Mouse (Mus musculus) heart, adult 18-20 months (tissue): ENCODE data around the gene Ypel2. TPM values are rescaled to one million over a fixed set of nuclear protein-coding genes. Genes with fewer than 3 reads are reported as not detected.

Experiments used
- DNase-seq, 2 experiments: peaks; one replicate each; pipeline ENCODE4 v3.0.0; 2021 to 2022; ENCODE audit warnings: mixed read lengths in 1 of 2
- total RNA-seq, 2 experiments: library from RNA; stranded (reverse); gene quantifications; 2 replicates each; pipeline ENCODE4 v1.2.3; 2021

The Ypel2 gene
- total RNA-seq, 2 experiments from 2014 or later = 21.4 to 25.5 TPM

DNA sequence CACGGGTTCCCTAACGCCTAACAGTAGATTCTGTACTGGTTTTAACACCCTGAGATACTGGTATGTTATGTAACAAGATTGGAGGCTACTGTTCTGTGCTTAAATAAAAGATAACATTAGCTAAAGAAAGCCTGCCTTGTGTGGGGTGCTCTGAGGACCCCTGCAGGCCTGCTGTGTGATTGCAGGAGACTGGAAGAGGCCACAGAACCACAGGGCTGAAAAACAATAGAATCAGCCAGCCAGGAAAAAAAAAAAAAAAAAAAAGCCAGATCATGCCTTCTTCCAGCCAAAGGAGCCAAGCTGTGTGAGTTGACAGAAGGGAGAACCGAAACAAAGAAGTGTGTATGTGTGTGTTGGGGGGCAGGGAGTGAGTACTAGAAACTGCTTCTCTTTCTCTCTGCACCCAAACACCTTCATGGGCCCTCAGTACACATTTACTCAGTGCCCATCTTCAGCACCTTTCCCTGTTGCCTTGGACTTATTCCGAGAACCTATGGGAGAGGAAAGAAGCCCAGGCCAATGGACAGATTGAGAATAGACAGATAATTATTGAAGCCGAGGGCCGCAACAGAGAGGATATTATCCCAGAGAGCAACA, 2.2 kb upstream of the Ypel2 start:
- DNase-seq = peak; percentile 74 to 82

DNA sequence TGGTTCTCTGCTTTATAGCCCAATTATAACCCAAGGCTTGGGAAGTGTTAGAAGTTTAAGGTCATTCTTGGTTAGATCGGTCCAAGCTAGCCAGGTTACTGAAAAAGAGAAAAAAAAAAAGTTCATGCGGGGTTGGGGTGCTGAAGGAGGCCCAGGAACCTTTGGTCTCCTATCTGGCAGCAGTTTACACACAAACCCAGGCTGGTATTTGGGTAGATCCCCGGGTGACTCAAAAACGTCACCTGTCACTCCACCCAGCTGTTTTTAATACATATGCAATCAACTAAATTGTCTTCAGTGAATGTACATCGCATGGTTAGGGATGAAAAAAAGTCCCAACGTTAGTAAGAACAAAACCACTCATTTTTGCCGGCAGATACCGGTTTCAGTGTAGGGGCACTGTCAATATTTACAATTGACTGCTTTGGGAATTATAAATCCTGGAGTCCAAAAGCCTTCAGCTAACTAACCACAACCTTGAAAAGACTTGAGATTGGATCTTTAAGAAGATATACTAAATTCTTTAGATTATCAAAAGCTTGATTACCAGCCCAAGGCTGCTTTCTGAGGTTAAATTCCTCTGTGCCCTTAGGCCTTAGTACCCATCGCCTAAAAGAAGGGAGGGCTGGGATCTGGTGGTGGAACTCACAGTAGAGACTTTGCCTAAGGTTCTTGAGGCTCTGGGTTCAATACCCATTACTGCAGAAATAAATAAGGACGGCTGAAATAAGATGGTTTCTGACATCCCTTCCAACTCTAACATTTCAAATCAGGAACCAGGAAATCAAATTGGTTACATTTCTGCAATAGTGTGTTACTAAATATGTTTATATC, 1.5 kb upstream of the Ypel2 start:
- DNase-seq = no peak

- DNase-seq = no peak
Measured at GRCm38 (mm10) chr11:86994330-86994729, 823 bp upstream of the Ypel2 start.

DNA sequence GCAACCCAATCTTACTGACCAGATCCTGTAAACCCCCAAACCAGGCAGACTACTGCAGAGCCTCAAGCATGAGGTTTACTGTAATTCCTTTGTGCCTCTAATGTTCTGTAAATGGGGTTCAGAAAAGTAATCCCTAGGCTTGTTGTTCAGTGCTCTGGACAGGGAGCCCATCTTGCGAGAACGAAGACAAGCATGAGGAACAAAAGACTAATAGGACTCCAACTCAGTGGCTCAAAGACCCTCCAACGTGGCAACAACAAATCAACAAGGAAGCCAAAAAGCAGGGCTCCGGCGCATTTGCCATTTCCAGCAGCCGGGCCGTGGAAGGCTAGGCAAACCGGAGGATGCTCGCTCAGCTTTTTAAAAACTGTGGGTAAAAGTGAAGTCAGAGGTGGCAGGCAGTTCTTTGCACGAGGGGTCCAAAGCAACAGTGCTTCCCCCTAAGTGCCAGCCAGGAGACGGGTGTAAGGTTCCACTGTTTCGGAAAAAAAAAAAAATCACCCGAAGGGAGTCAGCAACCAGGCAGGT, 982 bp downstream of the Ypel2 start:
- DNase-seq = peak in 1 of 2 experiments; percentile 59

DNA sequence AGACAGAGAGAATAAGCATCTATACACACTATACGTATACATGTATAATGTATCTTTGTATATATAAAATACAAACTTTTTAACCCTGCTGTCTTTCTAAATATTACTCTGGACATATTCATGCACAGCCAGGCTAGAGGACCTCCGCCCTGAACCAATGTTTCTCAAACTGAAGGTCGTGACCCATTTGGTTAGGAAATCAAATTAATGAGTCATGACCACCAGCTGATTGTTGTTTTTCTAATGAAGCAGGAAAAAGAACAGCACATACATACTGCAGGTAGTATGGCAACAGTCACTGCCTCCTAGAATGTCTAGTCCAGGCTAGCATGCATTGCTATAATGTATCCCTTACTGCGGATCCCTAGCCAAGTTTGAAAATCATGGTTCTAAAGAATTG, 2.3 kb downstream of the Ypel2 start:
- DNase-seq = no peak

DNA sequence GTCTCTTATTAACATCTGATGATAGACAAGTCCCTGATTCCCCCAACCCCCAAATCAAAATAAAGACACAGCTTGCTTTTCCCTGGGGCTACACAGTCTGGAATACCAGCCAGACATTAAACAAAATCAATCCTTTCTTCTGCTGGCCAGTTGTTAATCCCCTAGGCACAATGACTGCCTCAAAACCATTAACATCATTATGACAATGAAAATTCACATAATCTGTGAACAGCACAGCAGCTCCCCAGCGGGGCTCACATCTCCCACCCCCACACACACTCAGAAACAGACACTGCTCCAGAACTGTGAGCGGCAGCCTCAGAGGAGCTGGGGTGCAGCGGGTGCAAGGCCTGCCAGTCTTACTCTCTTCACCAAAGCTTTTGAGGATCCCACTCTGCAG, 3.2 kb downstream of the Ypel2 start:
- DNase-seq = no peak

- DNase-seq = no peak
Measured at GRCm38 (mm10) chr11:86984990-86985389, 8.5 kb downstream of the Ypel2 start.

DNA sequence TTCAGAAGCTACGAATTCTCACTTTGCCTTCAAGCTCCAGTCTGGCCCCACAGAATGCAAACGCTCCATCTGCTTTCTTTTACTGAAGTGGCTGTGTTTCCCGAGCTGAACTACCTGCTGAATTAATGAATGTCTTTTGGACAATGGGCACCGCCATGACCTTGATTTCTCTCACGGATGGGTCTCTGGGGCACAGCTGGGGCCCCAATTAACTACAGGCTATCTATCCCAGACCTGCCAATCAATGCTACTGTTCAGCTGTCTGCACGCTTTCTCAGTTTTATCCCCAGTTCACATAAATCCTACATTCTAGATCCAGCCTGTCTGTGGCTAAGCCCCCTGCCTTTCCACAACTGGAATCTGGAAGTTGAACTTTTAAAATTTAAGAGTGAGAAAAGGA, 10.5 kb downstream of the Ypel2 start:
- DNase-seq = no peak

DNA sequence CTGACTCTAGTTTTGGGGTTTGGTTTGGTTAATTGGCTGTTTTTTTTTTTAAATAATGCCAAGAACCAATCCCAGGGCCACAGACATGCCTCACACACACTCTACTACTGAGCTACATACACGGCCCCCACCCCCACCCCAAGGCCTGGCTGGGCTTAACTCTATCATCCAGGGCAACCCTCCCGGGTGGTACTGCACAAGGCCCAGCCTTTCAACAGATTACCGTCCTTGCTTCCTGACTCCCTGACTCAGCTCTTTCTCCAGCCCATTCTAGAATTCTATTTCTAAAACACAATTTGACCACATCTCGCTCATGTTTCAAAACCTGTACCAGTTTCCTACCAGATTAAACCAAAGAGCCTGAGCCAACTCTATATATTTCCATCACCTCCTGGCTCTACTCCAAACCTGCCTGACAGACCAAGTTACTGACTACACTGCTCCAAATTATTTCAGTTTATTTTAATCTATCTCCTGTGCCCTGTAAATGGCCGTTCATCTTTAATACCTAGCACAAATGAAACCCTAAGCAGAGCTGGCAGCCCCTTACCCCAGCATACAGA, 12.2 kb downstream of the Ypel2 start:
- no peak for DNase-seq

DNA sequence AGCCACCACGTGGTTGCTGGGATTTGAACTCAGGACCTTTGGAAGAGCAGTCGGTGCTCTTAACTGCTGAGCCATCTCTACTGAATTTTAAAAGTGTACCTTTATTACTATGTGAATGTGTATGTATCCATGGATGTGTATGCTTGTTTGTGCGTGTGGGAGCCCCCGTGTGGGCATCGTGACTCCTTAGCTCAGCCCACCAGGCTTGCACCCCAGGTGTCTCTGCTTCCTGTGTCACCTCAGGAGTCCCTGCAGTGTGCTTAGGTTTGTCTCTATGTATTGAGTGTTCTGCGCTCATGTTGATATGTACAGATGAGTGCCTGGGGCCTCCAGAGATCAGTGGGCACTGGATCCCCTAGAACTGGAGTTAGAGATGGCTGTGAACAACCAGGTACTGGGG, 13.0 kb downstream of the Ypel2 start:
- no peak for DNase-seq

- DNase-seq = no peak
Measured at GRCm38 (mm10) chr11:86979799-86980198, 13.7 kb downstream of the Ypel2 start.

- no peak for DNase-seq
Measured at GRCm38 (mm10) chr11:86977242-86977641, 16.3 kb downstream of the Ypel2 start.

DNA sequence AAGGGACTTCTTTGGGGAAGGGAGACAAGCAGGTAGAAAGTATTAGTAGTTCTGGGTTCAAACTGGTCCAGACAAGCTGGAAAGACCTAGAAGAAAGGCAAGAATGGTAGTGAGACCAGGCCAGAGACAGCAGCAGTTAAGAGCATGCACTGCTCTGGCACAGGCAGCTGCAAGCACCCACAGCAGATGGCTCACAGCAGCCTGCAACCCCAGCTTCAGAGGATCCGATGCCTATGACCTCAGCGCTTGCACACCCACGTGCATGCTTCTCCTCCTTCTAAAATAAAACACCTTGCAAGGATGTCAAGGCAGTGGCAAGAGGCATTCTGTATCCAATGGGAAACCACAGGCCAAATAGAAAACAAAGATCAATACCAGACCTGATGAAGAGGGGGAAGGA, 19.1 kb downstream of the Ypel2 start:
- no peak for DNase-seq

DNA sequence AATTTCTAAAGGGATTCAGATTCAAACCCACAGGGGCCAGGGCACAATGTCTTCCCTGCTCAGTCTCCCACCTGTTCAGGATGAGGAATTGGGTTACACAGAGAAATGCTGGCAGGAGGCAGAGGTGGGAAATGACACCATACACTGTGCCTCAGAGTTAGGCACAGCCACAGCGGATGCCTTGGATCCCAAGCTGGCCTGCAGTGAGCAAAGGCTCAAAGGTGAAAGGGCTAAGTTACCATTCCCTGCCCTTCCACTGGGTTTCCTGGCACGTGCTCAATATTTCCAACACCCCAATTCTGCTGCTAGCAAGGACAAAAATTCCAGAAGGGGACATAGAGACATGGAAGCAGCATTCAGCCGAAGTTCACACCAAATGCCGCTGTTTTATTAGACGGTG, 20.3 kb downstream of the Ypel2 start:
- no peak for DNase-seq

GRCm38 (mm10) chr11:86971057-86971753, 22.3 kb downstream of the Ypel2 start:
- DNase-seq = no peak

DNA sequence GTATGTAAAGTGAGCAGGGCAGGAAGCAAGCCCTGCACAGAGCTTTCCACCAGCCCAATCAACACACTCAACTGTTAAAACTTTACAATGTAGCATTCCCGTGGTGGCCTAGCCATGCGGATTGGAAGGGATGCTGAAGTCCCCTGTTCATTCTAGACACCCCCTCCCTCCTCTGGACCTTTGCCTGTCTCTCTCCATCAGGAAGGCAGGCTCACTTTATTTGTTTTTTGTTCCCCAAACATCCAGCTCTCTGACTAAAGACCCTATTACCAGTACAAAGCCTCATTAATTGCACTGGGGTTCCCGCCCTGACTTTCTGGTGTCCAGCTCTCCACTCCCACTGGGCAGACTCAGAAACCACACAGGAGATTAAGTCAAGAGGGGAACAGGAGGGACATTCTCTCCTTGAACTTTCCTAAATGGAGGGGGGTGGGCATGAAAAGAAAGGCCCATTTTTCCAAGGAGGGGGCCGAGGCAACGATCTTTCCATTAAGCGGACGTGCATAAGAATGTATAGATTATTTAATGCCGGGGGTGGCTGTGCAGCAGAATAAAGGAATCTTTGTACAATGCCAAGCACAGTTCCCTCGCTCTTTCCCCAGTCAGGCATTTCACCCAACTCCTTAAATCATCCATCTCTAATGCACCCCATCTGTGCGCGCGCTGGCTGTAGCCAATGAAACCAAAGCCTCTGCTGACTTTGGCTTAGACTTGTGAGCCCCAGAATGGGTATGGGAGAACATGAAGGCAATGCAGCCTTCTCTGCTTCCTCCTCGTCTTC, 24.3 kb downstream of the Ypel2 start:
- no peak for DNase-seq

DNA sequence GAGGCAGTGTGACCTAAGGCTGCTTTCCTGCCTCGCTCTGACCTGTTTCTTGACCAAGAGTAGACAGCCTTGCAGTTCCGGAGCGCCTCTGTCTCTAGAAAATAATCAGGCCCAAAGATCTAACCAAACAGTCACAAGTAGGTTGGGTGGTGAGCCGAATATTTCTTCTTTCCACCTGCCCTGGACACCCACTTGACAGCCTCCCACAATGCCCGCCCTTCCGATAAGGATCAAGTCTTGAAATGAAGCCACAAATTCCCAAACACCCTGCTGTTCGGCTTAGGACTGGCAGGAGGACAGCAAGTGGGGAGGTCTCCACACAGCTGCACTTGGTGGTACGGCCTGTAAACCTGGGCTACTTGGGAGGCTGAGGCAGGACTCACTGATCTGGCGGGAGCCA, 26.0 kb downstream of the Ypel2 start:
- no peak for DNase-seq

DNA sequence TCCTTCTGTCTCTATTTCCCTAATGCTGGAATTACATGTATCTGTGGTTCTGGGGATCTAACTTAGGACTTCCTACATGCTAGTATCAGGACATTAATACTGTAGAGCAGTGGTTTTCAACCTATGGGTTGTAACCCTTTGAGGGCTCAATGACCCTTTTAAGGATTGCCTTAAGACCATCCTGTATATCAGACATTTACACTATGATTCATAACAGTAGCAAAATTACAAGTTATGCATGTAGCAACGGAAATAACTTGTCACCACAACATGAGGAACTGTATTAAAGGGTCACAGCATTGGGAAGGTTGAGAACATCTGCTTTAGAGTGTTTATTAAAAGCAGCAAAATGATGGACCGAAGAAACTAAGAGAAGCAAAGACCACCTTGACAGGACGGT, 26.8 kb downstream of the Ypel2 start:
- DNase-seq = no peak

GRCm38 (mm10) chr11:86965079-86965478, 28.4 kb downstream of the Ypel2 start:
- no peak for DNase-seq

DNA sequence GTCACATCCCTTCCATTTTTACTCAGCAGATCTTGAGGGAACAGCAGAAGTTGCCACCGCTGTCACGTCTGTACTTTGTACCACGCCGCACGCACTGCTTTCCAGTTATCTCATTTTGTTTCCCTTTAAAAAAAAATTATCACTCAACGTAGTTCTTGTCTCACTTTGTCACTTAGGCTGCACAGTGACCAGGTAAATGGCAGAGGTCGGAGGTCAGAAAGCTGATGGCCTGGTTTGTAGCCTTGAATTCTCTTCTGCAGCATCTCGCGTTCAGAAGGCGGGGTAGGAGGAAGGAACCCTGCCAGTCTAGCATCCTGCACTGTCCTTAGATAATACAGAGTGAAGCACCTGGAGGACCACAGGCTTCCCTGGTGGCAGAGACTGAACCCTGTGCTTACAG, 29.8 kb downstream of the Ypel2 start:
- no peak for DNase-seq

GRCm38 (mm10) chr11:86963027-86963426, 30.5 kb downstream of the Ypel2 start:
- peak; percentile 61 to 67 for DNase-seq

DNA sequence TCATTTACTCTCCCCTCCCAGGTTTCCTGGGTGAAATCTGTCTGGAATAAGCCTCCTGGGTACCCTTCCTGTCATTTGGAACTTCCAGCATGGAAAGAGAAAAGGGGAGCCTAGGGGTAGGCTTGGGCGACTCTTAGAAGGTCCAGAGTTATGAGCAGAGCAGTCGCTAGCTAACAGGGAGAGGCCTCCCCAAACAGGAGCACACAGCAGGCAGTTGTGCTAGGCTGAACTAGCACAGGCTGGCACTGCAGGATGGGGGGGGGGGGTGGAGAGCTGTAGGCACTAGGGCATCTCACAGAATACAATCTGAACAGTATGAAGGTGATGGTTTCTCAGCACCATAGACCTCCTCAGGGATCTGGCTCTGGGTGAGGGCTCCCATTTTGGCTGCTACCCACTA, 31.1 kb downstream of the Ypel2 start:
- DNase-seq = no peak
